Mouse (Mus musculus): Measurements from ENCODE around the gene Sec24c. TPM values are rescaled to one million over a fixed set of nuclear protein-coding genes. Genes with fewer than 3 reads are reported as not detected.
A peak's percentile ranks its signal among the peaks of the same experiment; 100 is the strongest.

Sec24c gene
- total and polyA plus RNA-seq, 3 experiments, result 109 to 329 (median 142) TPM

DNA sequence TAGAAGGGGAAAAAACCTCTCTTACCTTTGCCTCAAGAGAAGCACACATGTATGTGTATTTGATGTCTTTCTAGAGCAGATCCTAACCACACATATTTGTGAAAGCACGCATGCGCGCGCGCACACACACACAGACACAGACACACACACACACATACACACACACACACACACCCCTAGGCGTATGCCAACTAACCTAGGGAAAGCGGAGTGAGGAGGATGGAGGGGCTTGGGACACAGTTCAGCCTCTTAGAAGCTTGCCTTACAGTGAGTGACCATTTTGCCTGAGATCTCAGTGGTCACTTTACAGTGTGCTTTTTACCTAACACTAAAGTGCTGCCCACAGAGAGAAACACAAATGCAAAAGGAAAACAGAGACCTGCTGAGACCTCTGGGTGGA, 14.4 kb upstream of the Sec24c start:
- DNase-seq, result no peak

DNA sequence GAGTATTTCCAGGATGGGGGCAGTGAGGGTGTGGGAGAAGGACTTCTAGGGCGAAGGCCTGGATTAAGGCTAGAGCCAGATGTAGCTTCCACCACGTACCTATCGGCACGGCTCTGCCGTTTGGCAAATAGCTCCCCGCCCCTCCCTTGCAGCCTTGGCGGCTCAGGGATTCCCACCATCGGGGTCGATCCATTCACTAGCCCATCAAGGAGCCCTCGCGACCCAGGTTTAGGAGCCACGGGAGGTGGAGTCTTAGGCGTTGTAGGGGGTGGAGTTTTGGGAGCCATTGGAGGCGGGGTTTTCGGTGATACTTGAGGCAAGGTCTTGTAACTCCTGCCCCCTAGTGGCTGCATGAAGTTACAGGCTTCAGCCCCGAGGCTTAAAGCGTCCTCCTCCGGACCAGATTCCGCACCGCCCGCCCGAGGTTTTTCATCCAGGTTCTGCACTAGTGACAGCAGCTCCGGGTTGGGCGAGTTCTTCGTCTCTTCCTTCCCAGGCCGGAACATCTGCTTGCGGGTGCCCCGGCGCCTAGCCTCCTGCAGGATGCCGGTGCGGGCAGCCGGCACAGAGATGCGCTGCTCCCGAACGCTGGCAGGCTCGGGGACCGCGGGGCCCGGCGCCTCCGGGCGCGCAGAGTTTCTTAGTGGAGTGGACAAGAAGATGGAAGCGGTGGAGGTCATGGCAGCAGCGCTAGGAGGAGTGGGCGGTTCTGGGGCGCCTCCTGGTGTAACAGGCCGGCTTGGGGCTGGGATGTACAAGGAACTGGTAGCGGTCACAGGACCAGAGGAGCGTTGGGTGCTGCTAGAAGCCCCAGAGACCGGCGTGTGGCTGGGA, 13.1 kb upstream of the Sec24c start:
- peak; percentile 95 for DNase-seq

DNA sequence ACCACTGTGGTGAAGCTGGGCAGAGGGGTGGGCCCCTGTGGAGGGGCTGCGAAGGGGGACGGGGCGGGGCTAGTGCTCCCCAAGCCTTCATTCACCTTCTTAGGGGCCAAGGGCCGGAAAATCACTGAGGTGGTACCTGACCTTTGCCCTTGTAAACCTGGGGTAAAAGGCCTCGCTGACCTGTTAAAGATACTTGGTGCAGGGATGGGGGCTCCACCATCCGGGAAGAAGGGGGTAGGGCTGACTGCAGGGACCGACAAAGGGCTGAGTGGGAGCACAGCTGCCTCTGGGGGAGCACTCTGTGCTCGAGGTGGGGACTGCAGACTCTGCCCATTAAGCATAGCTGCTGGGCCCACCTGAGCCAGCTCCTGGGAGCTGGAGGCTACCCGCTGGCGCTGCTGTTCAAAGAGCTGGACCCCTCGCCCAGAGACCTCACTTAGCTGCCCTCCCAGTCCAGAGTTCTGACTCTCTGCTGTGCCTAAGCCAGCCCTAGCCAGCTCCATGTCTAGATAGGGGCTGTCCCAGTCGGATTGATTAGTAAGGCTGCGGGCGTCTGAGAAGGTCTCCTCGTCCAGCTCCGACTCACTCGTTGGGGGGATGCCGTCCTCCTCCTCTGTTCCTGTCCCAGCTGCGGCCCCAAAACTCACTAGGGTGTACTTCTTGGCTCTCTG, 12.3 kb upstream of the Sec24c start:
- no peak for DNase-seq

DNA sequence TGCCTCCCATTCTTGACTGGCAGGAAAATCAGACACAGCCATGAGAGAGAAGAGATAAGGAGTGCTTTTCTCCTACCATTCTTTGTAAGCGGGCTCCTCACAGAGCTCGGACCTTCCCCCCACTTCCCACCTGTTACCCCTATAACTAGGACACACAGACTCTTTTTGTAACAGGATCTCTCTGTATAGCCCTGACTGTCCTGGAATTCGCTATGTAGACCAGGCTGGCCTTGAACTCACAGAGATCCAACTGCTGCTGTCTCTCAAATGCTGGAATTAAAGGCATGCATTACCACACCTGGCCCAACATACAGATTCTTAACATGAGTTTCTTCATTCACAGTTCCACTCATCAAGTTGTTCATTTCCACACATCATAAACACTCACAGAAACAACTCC, 11.4 kb upstream of the Sec24c start:
- no peak for DNase-seq

DNA sequence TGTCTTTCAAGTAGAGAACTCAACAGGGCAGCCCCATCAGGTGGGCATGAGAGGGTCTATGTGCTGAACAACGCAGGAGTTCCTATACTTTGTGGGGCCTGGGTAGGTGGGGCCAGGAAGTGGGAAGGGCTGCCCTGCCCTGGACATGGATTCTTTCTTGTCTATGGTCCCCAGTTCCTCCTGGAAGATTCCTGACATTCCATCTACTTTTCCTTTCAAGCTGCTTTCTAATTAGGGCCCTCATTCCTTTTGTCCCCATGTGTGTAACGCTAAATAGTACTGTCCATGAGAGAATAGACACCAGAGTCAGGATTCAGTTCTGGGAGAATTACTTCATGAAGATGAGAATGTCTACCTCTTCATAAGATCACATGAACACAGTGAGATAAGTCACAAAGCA, 10.5 kb upstream of the Sec24c start:
- no peak for DNase-seq

DNA sequence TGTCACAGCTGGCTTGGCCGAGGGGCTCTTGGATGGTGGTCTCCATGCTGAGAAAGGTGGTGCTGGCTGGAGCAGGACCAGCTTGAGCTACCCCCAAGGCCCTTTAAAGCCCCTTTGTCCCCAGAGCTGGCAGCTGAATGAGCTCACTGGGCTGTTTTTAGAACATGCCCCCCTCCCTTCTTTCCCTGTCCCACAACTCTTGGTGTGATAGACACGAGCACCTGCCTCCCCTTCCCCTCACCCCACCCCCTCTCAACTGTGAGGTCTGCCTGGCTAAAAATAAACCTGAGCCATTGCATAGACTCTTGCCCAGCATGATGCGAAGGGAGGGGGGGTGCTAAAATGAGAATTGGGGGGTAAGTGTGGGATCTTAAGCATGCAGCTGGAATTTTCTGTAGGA, 9.7 kb upstream of the Sec24c start:
- no peak for DNase-seq

DNA sequence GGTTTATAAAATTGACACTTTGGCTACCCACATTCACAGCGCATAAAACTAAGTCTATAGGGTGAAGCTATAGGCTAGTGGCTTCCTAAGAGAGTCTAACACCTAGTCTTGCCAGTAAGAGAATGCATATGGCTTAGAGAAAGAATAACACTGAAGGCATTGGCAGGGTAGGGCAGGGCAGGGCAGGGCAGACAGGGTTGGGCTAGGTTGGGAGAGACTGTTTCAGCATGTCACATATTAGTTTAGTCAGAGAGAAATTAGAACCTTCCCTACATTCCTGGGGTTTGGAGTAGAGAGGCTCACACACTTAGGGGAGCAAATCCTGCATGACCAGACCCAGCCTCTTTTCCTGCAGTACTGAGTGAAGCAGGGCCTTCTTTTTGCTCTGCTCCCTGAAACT, 6.6 kb upstream of the Sec24c start:
- DNase-seq, result no peak

DNA sequence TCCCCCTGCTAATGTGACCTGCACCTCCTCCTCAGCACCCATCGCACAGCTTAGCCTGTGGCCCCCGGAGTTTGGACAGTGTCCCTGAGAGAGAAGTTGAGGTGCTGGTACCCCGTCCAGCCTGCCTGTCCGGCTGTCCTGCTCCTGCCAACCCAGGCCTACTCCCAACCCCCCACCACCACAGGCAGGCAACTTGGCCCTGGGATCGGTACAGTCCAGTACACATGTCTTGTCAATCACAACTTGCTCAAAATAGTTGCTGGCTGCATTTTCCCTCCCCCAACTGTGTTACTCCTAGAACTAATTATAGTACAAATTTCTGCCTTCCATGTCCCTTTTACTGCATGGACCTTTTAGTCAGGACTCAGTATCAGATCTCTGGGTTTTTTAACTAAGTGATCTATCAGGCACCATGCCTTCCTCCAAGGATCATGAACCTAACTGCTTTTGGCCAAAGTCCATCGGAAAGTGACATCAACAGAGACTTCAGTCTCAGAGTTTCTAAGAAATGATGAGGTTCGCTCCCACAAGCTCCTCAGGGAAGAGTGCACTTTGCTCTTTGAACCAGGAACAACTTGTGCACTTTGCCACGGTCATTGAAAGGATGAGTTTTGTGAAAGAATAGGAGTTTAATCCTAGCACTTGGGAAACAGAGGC, 5.8 kb upstream of the Sec24c start, which contains the start of gene Synpo2l:
Synpo2l (minus strand) TSS at position 201 of the 657 bp plus-strand sequence.
- no peak for DNase-seq

DNA sequence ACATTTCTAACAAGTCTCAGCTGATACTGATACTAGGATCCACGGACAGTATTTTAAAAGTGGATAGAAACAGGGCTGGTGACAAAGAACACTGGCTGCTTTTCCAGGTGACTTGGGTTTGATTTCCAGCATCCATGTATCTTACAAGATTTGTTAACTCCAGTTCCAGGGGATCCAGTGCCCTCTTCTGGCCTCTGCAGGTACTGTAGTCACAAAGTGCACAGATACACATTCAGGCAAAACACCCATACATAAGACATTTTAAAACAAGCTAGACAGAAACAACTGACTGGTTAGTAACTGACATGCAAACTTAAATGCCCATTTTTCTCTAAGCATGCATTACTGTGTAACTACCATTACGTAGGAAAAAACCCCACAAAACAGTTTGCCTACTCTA, 1.1 kb upstream of the Sec24c start:
- no peak for DNase-seq

DNA sequence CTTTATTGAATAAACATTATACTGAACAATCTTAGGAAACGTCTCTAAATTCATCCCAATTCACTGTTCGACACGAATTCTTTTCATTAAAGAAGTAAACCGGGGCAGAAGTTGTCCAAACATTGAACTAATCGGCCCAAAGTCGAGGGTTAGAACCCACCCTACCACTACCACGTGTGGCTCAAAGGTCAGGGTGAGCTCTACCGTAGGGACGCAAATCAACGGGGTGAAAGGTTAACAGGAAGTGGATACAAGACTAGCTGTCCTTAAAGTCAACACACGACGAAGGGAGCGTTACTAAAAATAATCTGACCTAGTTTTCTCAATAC, 409 bp upstream of the Sec24c start:
- DNase-seq, result no peak

DNA sequence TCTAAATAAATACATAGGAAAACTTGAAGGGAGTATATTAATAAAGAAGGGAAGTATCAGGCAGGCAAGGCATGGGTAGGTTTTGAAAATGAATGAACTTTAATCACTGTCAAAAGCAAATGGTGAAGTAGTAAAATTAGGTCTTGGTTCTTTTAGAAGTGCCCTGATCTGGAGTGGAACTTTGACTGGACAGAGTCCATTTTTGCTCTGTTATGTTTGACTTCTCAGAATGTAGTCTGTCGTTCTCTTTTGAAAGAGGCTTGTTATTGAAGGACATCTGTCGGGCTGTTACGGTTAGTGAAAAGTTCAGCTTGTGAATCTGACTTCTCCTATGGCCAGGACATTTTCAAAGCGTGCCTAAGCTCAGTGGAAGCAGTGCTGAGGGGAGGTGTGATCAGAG, 3.8 kb downstream of the Sec24c start:
- no peak for DNase-seq

DNA sequence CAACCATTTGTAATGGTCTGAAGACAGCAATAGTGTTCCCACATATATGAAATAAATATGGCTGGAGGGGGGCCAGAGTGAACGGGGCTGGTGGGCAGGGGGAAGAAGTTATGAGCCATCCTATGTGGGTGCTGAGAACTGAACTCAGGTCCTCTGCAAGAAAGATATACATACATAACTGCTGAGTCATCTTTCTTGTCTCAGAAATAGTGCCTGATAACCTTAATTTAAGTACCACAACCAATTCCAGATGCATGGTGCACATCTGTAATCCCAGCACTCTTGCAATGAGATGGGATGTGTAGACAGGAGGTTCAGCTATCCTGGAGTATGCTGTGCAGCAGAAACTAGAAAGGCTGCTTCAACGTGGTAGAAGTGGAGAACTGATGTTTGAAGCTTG, 7.6 kb downstream of the Sec24c start:
- DNase-seq, result no peak

DNA sequence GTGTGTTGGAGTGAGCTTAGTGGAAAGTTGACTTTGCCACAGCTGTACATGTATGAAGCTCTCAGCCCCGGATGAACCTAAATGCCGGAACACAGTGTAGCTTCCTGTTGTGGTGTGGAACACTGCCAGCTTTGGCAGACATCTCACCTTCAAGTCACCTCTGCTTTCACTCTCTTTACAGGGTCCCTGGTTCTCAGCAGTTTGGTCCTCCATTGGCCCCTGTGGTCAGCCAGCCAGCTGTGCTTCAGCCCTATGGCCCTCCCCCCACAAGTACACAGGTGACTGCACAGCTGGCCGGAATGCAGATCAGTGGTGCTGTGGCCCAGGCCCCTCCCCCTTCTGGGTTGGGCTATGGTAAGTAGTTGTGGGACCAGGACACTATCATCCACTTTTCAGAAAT, 8.4 kb downstream of the Sec24c start:
- DNase-seq, result no peak

DNA sequence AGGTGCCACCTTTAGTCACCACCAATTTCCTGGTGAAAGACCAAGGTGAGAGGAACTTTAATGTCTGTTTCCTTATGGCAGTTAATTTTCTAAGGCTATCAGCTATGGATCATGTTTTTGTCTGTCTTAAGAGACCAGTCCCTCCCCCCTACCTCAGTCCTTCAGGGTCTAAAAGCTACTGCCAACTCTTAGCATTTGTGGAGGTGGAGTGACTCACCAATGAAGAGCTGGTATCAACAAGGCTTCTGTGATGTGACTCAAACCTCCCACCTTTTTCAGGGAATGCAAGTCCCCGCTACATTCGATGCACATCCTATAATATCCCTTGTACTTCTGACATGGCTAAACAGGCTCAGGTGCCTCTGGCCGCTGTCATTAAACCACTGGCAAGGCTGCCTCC, 12.5 kb downstream of the Sec24c start:
- no peak for DNase-seq

DNA sequence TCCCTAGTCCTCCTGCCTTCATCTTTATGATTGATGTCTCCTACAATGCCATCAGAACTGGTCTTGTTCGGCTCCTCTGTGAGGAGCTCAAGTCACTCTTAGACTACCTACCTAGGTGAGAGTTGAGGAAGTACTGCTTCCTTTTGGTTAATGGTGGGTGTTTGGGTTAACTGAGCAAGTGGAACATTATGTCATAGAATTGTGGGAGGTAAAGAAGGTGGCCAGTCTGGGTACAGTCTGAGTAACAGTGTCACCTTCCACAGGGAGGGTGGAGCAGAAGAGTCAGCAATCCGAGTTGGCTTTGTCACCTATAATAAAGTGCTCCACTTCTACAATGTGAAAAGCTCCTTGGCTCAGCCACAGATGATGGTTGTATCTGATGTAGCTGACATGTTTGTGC, 14.9 kb downstream of the Sec24c start:
- DNase-seq, result no peak

DNA sequence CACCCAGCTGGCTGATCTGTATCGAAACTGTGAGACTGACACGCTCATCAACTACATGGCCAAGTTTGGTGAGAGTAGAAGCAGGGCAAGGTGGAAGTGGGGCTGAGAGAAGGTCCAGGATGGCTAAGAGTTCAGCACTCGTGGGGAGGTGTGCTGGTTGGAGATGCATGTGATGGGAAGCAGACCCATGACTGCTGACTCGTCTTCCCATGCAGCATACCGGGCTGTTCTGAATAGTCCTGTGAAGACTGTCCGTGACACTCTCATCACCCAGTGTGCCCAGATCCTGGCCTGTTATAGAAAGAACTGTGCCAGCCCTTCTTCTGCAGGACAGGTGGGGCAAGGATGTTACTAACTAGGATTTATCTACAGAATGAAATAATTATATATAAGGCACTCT, 17.7 kb downstream of the Sec24c start:
- no peak for DNase-seq

DNA sequence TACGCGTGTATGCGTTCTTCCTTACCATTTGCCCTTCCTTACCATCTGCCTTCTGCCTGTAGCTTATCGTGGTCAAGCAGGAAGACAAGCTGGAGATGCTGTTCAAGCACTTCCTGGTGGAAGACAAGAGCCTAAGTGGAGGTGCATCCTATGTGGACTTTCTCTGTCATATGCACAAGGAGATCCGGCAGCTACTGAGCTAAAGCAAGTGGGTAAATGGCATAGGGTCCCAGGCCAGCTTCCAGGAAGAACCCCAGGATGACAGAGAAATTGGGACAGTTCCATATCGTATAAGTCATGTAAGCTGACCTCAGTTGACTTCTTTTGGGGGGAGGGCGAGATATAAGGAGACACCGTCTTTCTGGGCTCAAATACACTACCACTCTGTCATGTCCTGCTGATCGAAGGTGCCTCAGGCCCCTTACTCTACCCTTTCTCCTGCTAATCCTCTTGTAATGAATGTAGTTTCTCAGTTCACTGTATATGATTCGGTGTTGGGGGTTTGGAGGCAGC, 19.5 kb downstream of the Sec24c start:
- DNase-seq, result no peak

DNA sequence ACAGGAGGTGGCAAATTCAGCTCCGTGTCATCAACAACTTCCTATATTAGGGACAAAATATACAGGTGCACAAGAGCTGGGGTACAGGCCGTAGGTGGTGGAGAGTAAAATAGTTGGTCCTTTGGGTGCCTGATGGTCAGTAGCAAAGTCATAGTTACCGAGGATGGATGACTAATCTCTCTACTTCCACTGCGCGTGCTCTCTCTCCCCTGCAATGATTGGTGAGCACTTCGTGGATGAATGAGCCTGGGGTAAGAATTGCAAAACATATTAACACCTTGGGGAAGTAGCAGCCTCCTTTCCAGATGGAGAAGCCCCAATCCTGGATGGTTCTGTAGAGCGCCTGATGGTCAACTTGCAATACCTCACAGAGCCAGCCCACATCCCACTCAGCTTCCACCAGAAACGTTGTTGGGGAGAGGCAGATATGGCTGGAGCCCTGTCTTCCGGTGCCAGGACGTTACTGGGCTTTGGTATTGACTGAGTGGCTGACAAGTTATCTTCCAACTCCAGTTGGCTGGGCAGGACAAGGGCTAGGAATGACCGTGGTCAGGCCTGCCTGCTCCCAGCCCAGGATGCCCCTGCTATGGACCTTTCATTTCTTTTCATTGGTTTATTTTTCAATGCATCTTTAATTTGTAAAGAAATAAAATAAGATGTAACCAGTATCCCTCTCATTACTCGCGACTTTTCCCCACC, 20.2 kb downstream of the Sec24c start:
- no peak for DNase-seq

DNA sequence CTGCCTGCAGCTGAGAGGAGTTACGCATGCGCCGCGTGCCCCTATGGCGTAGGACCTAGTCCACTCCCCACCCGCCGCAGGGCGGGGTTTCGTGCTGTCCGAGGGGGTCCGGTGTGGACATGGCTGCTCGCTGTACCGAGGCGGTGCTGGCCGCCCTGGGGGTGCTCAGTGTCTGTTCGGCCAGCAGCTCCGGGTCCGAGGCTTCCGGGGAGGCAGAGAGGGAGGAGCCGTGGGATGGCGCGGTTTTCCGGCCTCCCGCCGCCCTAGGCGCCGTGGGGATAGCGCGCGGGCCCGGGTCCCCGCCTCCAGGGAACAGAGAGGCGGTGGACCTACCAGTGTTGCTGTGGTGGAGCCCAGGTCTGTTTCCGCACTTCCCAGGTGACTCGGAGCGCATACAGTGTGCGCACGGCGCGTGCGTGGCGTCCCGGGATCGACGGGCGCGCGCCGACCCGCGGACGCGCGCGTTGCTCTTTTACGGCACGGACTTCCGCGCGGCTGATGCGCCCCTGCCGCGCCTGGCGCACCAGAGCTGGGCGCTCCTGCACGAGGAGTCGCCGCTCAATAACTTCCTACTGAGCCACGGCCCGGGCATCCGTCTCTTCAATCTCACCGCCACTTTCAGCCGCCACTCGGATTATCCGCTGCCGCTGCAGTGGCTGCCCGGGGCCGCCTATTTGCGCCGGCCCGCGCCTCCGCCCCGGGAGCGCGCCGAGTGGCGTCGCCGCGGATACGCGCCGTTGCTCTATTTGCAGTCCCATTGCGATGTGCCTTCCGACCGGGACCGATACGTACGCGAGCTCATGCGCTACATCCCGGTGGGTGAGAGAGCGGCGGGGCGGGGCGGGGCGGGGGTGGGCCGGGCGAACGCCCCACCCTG, 21.0 kb downstream of the Sec24c start, which contains the start of gene Fut11:
Fut11 (plus strand) TSS at position 85 of the 877 bp plus-strand sequence.
- DNase-seq, result peak; percentile 93

DNA sequence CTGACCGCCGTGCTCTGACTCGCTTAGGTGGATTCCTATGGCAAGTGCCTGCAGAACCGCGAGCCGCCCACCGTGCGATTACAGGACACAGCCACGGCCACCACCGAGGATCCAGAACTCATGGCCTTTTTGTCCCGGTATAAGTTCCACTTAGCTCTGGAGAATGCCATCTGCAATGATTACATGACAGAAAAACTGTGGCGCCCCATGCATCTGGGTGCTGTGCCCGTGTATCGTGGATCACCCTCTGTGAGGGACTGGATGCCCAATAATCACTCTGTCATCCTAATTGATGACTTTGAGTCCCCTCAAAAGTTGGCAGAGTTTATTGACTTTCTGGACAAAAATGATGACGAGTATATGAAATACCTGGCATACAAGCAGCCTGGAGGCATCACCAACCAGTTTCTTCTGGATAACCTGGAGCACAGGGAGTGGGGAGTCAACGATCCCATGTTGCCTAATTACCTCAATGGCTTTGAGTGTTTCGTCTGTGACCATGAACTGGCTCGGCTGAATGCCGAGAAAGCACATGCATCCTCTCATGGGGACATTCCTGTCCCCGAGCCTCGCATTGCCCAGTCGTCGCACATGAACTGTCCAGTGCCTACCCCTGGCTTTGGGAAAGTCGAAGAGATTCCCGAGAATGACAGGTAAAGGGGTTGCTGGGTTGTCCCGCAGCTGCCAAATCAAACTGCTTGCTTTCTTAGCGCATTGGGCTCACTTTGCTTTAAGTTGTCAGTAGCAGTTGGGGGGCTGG, 21.8 kb downstream of the Sec24c start:
- peak; percentile 43 for DNase-seq

DNA sequence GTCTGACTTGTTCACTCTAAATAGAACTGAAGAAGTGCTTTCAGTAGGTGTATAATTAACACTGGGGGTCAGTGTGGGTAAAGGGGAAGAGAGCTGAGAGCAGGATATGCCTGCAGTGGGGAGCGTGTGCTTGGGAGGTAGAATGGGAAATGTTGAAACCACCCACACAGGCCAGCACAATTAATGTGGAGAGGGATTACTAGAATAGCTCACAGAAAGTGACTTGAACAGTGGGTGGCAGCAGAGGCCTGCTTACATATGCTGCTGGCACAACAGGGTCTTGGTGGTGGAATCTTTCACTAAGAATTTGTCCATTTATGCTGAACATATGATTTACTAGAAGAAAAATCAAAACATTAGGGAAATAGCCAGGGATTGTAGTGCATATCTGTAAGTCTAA, 22.9 kb downstream of the Sec24c start:
- DNase-seq, result peak; percentile 48

All from adrenal gland, adult 2 months (tissue).